Mouse (Mus musculus) kidney, postnatal 36 days (tissue): ENCODE data around the gene Acss1.

Experiments used
- DNase-seq, 2 experiments: peaks; one replicate each; pipeline ENCODE4 v3.0.0; 2021 to 2022; ENCODE audit warnings: mixed read lengths in 2 of 2

Acss1 gene

GRCm38 (mm10) chr2:150667820-150668766 is at the start of gene Acss1:
Gene Acss1, minus strand, starts transcription at chr2:150668500.
- peak; percentile 86 to 93 for DNase-seq

GRCm38 (mm10) chr2:150712167-150712674 is 43.9 kb upstream of the Acss1 start:
- no peak for DNase-seq

DNA sequence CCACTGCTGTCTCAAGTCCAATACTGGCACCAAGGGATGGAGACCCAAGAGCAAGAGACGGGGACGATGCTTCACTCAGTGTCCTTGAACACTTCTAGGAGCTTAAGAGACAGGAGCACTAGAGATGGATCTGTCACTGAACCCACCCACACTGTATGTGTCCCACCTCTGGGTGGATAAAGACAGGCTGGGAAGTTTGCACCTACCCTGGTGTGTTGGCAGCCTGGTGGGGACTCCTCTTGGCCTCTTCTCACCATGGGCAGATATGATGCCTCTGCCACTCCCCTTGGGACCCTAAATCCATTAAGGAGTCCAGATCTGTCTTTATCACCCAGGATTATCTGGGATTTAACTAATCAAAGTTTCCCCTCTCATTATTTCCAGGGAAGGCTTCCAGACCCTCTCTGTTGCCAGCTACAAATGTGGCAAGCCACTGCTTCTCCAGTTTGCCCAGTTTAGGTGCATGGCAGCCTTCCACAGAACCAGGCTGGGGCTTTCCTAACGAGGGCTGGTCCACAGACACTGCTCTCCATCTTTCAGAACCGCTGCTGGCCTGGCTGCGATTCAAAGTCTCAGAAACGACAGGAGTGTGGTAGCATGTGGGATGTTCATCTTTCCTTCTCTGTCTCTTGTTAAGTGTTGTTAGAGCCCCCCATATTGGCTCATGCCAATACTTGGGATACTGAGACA is 23.3 kb upstream of the Acss1 start:
- DNase-seq: no peak

GRCm38 (mm10) chr2:150690216-150690615 is 21.9 kb upstream of the Acss1 start:
- DNase-seq: no peak

- no peak for DNase-seq
These were observed 21.0 kb upstream of the Acss1 start, which contains the start of gene Vsx1 for GRCm38 (mm10) chr2:150689223-150689800. Gene Vsx1, minus strand, starts transcription at chr2:150689360.

- peak; percentile 48 to 76 for DNase-seq
These were observed 20.4 kb upstream of the Acss1 start for GRCm38 (mm10) chr2:150688541-150689186.

DNA sequence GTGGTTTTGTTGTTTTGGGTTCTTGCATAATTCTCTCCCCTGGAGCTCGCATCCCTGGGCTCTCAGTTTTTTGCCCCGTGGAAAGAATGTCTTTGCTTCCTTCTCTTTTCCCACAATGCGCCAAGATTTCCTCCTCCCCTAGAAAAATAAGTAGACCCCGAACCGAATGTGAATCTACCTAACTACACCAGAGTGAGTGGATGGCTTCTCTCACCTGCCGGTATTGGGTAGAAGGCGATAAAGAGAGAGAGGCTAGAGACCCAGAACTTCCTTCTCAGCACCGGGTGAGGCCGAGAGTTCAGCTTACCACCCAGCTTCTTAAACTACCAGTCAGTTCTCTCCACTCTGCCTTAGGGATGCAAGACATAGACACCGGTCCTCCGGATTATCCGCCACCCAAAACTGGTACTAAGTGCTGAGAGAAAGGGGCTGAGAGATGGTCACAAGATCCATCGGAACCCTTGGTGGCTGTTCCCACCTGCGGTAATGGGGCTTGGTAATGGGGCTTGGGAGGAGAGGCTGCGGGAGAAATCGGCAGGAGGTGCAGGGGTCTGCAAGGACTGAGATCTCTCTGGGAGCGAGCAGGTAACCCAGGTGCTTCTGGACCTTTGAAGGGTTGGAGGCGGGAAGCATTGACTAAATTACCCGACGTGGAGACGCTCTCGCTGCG is 19.7 kb upstream of the Acss1 start:
- no peak for DNase-seq

- no peak for DNase-seq
These were observed 17.1 kb upstream of the Acss1 start for GRCm38 (mm10) chr2:150685389-150685788.

DNA sequence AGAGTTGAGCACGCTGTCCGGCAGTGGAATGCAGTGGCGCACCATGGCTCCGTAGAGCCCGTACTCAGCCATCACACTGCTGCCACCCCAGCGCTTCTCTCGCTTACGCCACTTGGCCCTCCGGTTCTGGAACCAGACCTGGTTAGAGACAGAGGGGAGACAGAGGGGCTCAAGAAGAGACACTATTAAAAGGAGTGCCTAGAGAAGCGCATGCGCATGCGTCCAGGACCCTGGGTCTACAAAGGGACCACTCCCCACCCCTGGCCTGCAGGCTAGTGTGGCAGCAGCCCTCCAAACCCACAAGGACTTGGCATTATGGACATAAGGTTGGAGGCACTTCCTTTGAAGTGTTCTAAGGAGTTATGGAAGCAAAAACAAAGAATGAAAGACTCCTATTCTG is 16.2 kb upstream of the Acss1 start:
- DNase-seq: no peak

DNA sequence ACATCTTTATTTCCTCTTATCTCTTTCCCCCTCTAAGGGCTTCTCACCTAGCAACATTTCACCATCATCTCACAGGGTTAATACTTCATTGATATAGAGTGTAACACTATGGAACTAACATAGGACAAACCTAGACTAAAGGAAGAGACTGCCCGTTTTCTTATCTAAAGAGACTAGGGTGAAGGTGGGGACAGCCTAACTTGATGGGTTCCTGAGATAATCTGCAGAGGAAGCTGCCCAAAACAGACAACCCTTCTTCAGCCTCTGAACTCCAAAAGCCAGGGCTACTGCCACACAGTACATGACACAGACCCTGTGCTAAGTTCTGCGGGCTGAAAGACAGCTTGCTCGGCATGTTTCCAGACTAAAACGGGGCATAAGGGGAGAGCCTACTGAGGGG is 13.3 kb upstream of the Acss1 start:
- no peak for DNase-seq

GRCm38 (mm10) chr2:150678392-150678791 is 10.1 kb upstream of the Acss1 start:
- DNase-seq: peak; percentile 57 to 89

GRCm38 (mm10) chr2:150675525-150675924 is 7.2 kb upstream of the Acss1 start:
- DNase-seq: no peak

DNA sequence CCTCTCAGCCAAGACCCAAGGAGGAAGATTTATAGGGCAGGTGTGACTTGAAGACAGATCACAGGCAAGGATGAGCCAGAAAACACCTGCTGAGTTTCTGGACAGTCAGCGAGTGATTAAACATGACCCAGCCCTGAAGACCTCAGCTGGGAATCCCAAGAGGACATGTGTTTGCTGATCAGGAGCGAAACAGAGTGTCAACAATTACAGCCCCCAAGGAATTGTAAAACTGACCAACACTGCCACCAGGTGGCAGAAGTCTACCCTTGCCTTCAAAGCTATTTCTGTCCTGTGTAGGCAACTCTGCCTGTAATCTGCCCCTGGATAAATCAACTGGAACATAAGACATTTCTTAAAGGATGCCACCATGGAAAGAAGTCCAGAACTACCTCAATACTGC is 6.6 kb upstream of the Acss1 start:
- peak; percentile 56 to 80 for DNase-seq

DNA sequence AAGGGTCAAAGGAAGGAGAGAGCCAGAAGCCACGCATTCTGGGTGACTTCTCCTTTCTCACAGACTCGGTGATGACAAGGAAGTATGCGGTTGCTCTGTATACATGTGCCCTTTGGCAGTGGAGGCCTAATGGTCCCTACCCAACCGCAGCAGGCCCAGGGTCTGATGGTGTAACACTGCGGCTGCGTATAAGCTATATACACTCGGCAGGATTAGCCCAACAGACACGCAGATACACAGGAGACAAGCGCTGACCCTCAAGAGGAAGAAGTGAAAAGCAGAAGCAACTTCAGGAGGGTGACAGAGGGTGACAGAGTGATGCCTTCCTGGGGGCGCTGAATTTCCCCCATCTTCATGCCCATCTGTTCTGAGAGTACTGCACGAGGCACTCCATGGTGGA is 5.6 kb upstream of the Acss1 start:
- no peak for DNase-seq

DNA sequence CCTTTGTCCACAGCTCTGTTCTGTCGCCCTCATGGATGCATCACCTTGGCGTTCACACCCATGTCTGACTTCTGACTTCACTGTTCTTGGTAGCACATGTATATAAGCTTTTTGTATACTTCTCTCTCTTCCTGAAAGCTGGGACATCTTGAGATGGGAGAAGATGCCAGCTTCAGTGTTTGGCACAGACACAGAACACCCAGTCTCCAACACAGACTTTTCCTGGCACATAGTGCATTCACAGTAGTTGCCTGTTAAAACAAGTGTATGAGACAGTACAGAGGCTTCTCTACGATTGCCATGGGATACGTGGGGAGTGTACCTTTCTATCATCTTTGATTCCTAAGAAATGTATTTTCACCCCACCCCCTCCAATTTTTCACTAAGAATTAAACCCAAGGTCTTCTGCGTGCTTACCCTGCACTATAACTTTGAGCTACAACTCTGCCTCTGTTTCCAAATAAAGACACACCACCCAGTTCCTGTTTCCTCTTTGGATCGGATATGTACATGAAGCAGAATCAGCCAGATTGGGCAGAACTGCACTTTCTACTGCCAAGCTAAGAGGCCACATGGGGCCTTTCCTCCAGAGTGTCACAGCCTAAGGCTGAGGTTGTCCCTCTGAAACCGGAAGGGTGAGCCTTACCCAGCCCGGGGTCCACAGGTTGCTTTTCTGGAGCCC is 3.5 kb upstream of the Acss1 start:
- no peak for DNase-seq

DNA sequence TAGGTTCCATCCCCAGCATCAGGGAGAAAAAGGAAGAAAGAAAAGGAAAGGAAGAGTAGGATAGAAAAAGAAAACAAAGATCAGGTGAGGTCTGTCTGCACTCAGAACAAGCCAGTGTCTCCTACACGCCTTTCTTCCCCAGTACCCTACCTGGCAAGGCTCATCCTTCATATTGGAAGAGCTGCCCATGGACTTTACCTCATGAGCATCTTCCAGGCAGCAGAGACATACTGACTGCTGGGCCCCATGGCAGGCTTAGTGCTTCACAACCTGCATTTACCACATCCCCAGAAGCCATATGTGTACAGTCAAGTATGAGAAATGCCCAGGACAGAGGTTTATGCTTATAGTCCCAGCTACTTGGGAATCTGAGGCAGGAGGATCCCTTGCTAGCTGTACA is 2.6 kb upstream of the Acss1 start:
- no peak for DNase-seq

GRCm38 (mm10) chr2:150669454-150670045 is 1.2 kb upstream of the Acss1 start:
- DNase-seq: peak in 1 of 2 experiments; percentile 68

DNA sequence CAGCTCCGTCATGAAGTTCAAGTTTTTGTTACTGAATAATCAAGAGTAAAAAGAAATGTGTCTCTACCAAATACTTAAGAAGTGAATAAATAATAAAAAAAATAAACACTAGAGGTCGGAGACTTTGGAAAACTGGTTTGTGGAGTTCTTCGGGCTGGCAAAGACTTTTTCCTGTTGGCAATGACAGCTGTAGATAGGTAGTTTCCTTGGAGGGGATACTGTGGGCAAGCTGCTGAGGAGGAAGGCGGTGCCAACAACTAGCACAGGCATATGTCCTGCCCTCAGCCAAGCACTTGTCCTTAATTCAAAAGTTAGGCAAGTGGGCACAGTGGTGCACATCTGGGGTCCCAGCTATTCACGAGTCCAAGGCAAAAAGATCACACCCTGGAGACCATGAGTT is 656 bp upstream of the Acss1 start:
- no peak for DNase-seq

DNA sequence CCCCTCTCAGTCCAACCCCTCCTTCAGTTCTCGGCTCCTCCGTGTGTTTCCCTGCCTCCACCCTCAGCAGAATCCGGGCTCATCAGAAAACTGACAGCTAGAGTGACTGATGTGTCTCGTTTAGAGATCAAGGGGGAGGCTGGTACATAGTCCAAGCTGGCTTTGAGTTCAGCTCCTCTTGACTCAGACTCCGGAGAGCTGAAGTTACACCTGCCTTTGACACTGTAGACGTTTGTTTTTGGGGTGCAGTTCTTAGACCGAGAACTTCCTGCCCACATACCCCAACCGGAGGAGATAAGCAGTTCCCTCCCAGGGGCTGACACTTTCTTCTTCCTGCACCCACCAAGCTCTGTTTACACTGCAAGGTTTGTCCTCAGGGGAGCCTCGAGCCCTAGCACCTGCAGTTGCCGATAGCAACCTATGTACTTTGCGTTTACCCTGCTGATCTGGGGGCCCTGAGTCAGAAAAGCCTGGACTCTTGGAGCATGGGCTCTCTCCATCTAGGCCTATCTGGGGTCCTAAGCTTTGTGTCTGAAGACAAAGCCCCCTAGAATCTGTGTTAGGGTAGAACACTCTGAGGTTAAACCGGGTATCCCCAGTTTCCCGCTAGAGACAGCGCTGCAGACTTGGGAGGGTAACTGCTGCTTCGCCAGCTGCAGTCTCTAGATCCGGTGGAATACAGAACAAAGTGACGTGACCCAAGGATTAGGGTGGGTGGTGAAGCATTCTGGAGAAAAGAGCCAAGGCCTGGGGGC is 1.1 kb downstream of the Acss1 start:
- peak; percentile 45 to 73 for DNase-seq

DNA sequence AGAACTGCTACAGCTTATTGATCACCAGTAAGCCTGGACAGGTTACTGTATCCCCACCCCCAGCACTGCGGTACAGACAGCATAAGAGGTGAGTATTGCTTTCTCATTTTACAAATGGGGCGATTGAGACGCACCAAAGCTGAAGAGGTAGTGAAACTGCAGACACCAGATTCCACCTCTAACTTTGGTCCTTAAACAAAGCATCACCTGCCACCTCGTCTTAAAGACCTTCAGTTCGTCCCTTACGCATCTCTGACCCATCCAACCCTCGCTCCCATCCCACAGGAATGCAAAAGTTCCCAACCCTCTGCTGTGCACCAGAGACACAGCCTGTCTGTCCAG is 1.6 kb downstream of the Acss1 start:
- no peak for DNase-seq
